Mouse (Mus musculus): ENCODE results near the gene Olfr457.
"Not testable (repeated sequence)": the region's sequence is repeated elsewhere in the genome, so short reads cannot be mapped to it uniquely, and the experiment has no call there.

The Olfr457 gene

GRCm38 (mm10) chr6:42476235-42476634 lies at the start of gene Olfr457:
TSS of gene Olfr457 (minus strand) at chr6:42476335.
- DNase-seq (ENCODE audit: low spot score) = no peak

DNA sequence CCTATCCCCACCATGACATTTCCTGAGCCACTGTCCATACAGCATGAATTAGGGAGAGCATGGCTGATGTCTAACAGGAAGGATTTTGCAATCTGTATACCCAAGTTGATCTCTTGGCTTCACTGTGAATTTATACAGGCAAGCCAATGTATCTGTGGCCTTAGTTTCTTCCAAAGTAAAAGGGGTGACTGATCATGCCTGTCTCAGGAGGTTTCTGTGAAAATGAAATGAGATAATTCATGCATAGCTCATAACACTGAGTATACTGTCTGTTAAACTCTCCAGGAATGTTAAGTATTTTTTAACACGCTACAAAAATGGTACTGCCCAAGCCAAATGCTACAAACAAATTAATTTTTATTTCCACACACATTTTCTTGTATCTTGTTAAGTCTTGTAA lies 37.3 kb upstream of the Olfr457 start:
- no peak for DNase-seq (ENCODE audit: low spot score)

GRCm38 (mm10) chr6:42509311-42509710 lies 33.2 kb upstream of the Olfr457 start:
- no peak for DNase-seq (ENCODE audit: low spot score)

DNA sequence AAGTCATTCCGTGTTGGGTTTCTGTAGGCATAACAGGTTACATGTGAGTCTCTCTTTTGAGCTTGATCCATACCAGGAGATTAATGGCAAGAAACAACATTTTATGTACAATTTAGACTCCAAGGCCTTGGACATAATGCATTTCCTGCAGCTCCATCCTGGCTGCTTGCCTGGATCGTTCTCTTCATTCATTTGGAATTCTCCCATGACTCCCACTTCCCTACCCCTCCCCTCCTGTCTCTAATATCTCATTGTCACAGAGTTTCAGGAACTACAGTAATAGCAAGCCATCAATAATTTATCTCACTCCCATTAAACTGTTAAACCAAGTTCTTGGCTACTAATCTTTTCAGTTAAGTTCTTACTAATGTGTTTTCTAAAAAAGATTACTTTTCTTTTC lies 27.3 kb upstream of the Olfr457 start:
- no peak for DNase-seq (ENCODE audit: low spot score)

GRCm38 (mm10) chr6:42489731-42490130 lies 13.6 kb upstream of the Olfr457 start:
- DNase-seq (ENCODE audit: low spot score) = no peak

DNA sequence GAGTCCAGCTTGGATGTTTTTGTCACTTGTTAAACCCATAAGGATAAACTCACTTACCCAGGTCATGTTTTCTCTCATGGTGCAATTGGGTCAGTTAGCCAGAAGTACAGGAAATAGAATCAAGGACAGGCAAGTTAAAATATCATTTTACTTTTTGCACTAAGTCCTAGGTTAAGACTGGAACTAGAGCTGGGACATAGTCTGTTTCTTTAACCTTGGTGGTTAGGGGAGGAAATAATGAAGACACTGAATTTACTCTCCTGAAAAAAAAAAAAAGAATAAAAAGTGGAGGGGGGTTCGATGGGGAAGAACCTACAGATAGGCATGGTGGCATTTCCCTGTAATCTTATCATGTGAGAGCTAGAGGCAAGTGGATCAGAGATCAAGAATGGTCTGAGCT lies 11.0 kb upstream of the Olfr457 start, which contains the start of gene Olfr456:
Gene Olfr456, minus strand, starts transcription at position 101 of the 400 bp plus-strand sequence.
- DNase-seq (ENCODE audit: low spot score) = no peak

DNA sequence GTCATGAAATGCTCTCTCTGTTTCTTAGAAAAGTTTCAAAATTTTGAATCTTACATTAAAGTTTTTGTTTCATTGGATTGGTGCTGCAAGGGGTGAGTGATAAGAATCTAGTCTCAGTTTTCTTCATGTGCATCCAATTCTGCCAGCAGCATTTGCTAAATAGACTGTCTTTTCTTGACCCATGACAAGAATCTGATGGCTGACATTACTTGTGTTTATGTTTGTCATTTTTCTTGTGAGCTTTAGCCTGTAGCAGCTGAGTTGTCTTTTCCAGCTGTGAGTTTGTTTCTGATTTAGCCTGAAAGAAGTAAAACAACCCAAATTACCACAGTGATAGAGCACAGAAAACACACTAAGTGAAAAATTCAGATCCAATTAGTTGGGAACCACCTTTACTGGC lies 8.5 kb upstream of the Olfr457 start:
- no peak for DNase-seq (ENCODE audit: low spot score)

DNA sequence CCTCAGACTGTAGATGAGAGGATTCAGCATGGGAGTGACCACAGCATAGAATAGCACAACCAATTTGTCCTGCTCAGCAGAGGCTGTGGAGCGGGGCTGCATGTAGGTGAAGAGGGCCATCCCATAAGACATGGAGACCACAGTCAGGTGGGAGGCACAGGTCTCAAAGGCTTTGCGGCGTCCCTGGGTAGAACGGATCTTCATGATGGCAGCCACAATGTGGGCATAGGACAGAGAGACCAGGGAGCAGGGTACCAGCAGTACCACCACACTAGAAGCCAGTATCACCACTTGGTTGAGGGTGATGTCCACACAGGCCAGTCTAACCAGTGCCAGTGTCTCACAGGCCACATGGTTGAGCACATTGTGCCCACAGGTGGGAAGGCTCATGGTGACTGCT lies 4.8 kb downstream of the Olfr457 start:
- DNase-seq (ENCODE audit: low spot score) = not testable (repeated sequence)

GRCm38 (mm10) chr6:42470542-42470941 lies 5.6 kb downstream of the Olfr457 start:
- no peak for DNase-seq (ENCODE audit: low spot score)

DNA sequence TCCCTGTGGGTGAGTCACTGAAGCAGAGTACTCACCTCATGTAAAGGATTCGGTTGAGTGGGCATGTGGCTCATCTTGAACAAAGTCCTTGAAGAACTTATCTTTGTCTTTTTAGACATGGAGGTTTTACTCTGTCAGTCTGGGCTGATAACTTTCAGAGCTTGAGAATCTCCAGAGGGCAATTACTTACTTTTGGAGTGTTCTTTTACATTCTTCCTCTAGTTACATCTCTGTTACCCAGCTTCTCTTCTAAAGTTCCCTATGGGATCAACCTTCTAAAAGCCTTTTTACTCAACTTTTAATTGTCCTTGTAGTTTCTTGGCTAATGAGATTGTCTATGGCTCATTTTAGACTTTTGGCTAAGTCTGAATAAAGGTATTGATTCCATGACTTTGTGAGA lies 11.0 kb downstream of the Olfr457 start, which contains the start of gene Olfr458:
Gene Olfr458, minus strand, starts transcription at position 101 of the 400 bp plus-strand sequence.
- no peak for DNase-seq (ENCODE audit: low spot score)

DNA sequence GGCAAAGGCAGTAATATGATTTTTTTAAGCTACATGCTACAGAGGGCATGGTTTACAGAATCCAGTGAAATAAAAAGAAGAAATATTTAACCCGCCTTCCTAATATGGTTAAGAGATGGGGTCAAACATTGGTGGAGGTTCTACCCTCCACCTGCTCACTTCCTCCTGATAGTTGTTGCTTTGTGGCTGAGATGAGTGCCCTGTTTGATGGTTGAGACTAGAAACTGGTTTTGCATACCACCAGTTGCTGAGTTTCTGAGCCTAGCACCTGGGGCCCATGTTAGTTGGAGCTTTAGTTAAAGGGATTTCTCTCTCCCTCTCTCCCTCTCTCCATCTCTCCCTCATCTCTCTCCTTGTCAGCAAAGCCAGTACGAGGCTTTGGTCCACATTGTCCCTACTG lies 28.8 kb downstream of the Olfr457 start:
- DNase-seq (ENCODE audit: low spot score) = no peak

GRCm38 (mm10) chr6:42444491-42444890 lies 31.6 kb downstream of the Olfr457 start:
- no peak for DNase-seq (ENCODE audit: low spot score)

- DNase-seq (ENCODE audit: low spot score) = no peak
These were observed 34.7 kb downstream of the Olfr457 start for GRCm38 (mm10) chr6:42441395-42441794.

DNA sequence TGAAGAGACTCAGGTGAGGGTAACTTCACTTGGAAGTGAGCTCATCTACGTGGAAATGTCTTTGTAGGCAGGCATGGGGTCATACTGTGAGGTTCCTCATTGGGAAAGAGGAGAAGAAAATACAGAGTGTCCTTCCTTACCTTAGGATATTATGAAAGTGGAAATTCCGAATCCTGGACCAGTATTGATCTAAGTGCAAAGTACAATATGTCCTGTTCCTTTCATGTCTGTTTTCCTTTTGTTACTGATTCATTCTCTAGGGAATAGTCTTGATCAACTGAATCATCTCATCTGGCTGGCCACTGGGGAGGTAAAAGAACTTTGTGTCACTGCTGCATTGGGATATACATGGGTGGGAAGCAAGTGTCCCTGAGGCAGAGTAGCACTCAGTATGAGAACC lies 40.6 kb downstream of the Olfr457 start:
- no peak for DNase-seq (ENCODE audit: low spot score)

- DNase-seq (ENCODE audit: low spot score) = no peak
These were observed 41.7 kb downstream of the Olfr457 start, which contains the start of gene Tas2r126 for GRCm38 (mm10) chr6:42434446-42434845. TSS of gene Tas2r126 (plus strand) at chr6:42434535.

DNA sequence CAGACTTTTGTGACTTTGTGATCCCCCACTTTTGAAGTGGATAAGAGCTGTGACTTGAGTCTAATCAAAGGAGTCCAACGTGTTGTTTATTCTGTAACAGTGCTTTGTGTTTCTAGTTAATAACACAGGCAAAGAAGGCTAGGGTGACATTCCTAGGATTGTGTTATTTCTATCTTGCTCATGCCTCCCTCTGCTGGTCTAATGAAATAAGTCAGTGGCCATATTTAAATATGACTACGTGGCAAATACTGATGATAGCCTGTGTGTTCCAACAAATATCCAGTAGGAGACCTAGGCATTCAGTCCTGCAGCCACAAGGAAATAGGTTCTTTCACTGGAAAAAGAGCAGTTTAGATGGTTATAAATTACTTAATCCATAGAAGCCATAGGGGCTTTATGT lies 42.6 kb downstream of the Olfr457 start:
- no peak for DNase-seq (ENCODE audit: low spot score)

GRCm38 (mm10) chr6:42426337-42426736 lies 49.8 kb downstream of the Olfr457 start:
- no peak for DNase-seq (ENCODE audit: low spot score)

GRCm38 (mm10) chr6:42424472-42424871 lies 51.7 kb downstream of the Olfr457 start:
- no peak for DNase-seq (ENCODE audit: low spot score)

- no peak for DNase-seq (ENCODE audit: low spot score)
These were observed 54.7 kb downstream of the Olfr457 start for GRCm38 (mm10) chr6:42421439-42421838.

GRCm38 (mm10) chr6:42419443-42419842 lies 56.7 kb downstream of the Olfr457 start:
- DNase-seq (ENCODE audit: low spot score) = no peak
